In genomic region chr1:98748886-98749285, GRCm38 (mm10) we compare ENCODE assay signal across 8 mouse cellular contexts.
DNase-seq lines count a peak whose midpoint lies in the region; TF ChIP-seq lines count a peak whose summit lies in the region.
"Had no signal": no experiment of that assay in that cellular context is flagged by ENCODE, and none has a peak within 500 bp of the region (broad histone marks: within the 10 kb centered on the region; RNA-seq: fewer than 3 reads in every experiment).

No protein-coding gene starts in this region.

- no peak overlapping the region for H3K27ac ChIP-seq in left cerebral cortex, adult 2 months
- H3K27ac ChIP-seq: liver, embryonic 13.5 days had no signal

- H3K4me1 ChIP-seq in E14TG2a.4 (replicated peaks; ENCODE audit: low read depth, low read length) = no peaks in the 10 kb centered on the region
- H3K4me1 ChIP-seq: liver, embryonic 13.5 days had no signal

- H3K4me3 ChIP-seq in E14TG2a.4 (replicated peaks; ENCODE audit: low read length) = no peak overlapping the region
- no peak overlapping the region for H3K4me3 ChIP-seq in left cerebral cortex, adult 2 months
- H3K4me3 ChIP-seq: liver, embryonic 13.5 days had no signal

- peaks cover 6% of the 10 kb centered on the region for H3K9me3 ChIP-seq in E14TG2a.4 (ENCODE audit: low read length)
- H3K9me3 ChIP-seq: liver, embryonic 13.5 days had no signal

- DNase-seq in NIH3T3 (ENCODE audit: low read depth) = peak; percentile 6
- DNase-seq in frontal cortex, adult 2 months (ENCODE audit: extremely low spot score in 1 of 2, low spot score in 1 of 2) = peak; percentile 18 to 73
- peak; percentile 26 to 45 for DNase-seq in left cerebral cortex, adult 2 months (ENCODE audit: extremely low spot score in 1 of 2, low spot score in 2 of 2)
- peak; percentile 69 for DNase-seq in retina, embryonic 14.5 days (ENCODE audit: low spot score)
- no peak for DNase-seq in T-cell, adult 2 months (ENCODE audit: low spot score)
- no peak for DNase-seq in adrenal gland, adult 18-20 months (ENCODE audit: low spot score in 2 of 2)
- DNase-seq: liver, embryonic 13.5 days had no signal

- peak; percentile 38 for TF ChIP-seq CTCF in E14TG2a.4 (conservative IDR thresholded peaks at IDR 0.05; ENCODE audit: low read length)
- TF ChIP-seq CTCF in left cerebral cortex, adult 2 months (IDR thresholded peaks at IDR 0.05) = peak; percentile 55

- no peaks in the 10 kb centered on the region for H3K27me3 ChIP-seq in E14TG2a.4 (ENCODE audit: insufficient read depth, low read length)
- H3K27me3 ChIP-seq: liver, embryonic 13.5 days had no signal

- H3K36me3 ChIP-seq in E14TG2a.4 (ENCODE audit: insufficient read depth, low read length) = no peaks in the 10 kb centered on the region
- H3K36me3 ChIP-seq: liver, embryonic 13.5 days had no signal

- intact Hi-C loops in left cerebral cortex, adult 2 months (cut with DNase I) = no loop called here

Comparison
In these comparisons a context has a peak if more than half of its experiments do, and no peak if none do; other contexts are left out.
1. DNase-seq: peak in NIH3T3 (single experiment), frontal cortex, adult 2 months (2 of 2), left cerebral cortex, adult 2 months (2 of 2) and retina, embryonic 14.5 days (single experiment); none in T-cell, adult 2 months (single experiment) and adrenal gland, adult 18-20 months (0 of 2).